Mouse (Mus musculus): ENCODE measurements at regions not wholly inside any gene's neighbourhood (a gene's known extent, or its start where the extent isn't known, plus 50 kb on each side); places are given as distances from the start of the nearest gene placed in this dataset.
A peak's percentile ranks its signal among the peaks of the same experiment; 100 is the strongest.

- no peaks in the 10 kb centered on the region for H3K9me3 ChIP-seq (ENCODE audit: low read length)
- DNase-seq (no peak), ATAC-seq (no peak)
- no peak overlapping the region for H3K27ac ChIP-seq (ENCODE audit: low read depth, low read length)
- no peaks in the 10 kb centered on the region for H3K36me3 ChIP-seq (ENCODE audit: insufficient read depth)
- TF ChIP-seq CTCF (IDR thresholded peaks at IDR 0.05; ENCODE audit: low read depth) = no peak
- H3K4me3 ChIP-seq (ENCODE audit: low read depth, low read length) = no peak overlapping the region
- H3K4me2 ChIP-seq (ENCODE audit: low read depth) = no peak overlapping the region
- H3K4me1 ChIP-seq (ENCODE audit: insufficient read depth) = no peaks in the 10 kb centered on the region
- H3K9ac ChIP-seq = no peak overlapping the region
- no peaks in the 10 kb centered on the region; the same call in 1 of the 2 replicates for H3K27me3 ChIP-seq (ENCODE audit: insufficient read depth, low read length)
- WGBS = 93% methylated on average over 11 of the region's 11 CpGs
Observed at GRCm38 (mm10) chr11:19827996-19828395, 96.2 kb upstream of the Spred2 start.

- 65% methylated on average over 8 of the region's 8 CpGs for WGBS
- Histone ChIP-seq H3K9me3 (ENCODE audit: low read length) (no peaks in the 10 kb centered on the region), H3K27me3 (ENCODE audit: insufficient read depth, low read length) (no peaks in the 10 kb centered on the region; the same call in 1 of the 2 replicates), H3K4me1 (ENCODE audit: insufficient read depth) (no peaks in the 10 kb centered on the region), H3K4me3 (ENCODE audit: low read depth, low read length) (no peak overlapping the region), H3K36me3 (ENCODE audit: insufficient read depth) (no peaks in the 10 kb centered on the region), H3K9ac (no peak overlapping the region), H3K27ac (ENCODE audit: low read depth, low read length) (no peak overlapping the region), H3K4me2 (ENCODE audit: low read depth) (no peak overlapping the region)
- no peak for TF ChIP-seq CTCF (IDR thresholded peaks at IDR 0.05; ENCODE audit: low read depth)
- DNase-seq = no peak
- ATAC-seq = no peak
Observed at GRCm38 (mm10) chr11:19828959-19829401, 95.2 kb upstream of the Spred2 start.

- DNase-seq = no peak
- Histone ChIP-seq H3K9ac (no peak overlapping the region), H3K36me3 (ENCODE audit: insufficient read depth) (no peaks in the 10 kb centered on the region), H3K9me3 (ENCODE audit: low read length) (no peaks in the 10 kb centered on the region), H3K4me2 (ENCODE audit: low read depth) (no peak overlapping the region), H3K4me3 (ENCODE audit: low read depth, low read length) (no peak overlapping the region), H3K27ac (ENCODE audit: low read depth, low read length) (no peak overlapping the region), H3K4me1 (ENCODE audit: insufficient read depth) (no peaks in the 10 kb centered on the region), H3K27me3 (ENCODE audit: insufficient read depth, low read length) (no peaks in the 10 kb centered on the region; the same call in 1 of the 2 replicates)
- no peak for TF ChIP-seq CTCF (IDR thresholded peaks at IDR 0.05; ENCODE audit: low read depth)
- 39% methylated on average over 9 of the region's 9 CpGs for WGBS
- no peak for ATAC-seq
Observed at GRCm38 (mm10) chr11:19829564-19830279, 94.5 kb upstream of the Spred2 start.

- DNase-seq = peak; percentile 91
- Histone ChIP-seq H3K9me3 (ENCODE audit: low read length) (no peaks in the 10 kb centered on the region), H3K4me2 (ENCODE audit: low read depth) (no peak overlapping the region), H3K27me3 (ENCODE audit: insufficient read depth, low read length) (no peaks in the 10 kb centered on the region; the same call in 1 of the 2 replicates), H3K36me3 (ENCODE audit: insufficient read depth) (no peaks in the 10 kb centered on the region), H3K27ac (ENCODE audit: low read depth, low read length) (no peak overlapping the region), H3K4me1 (ENCODE audit: insufficient read depth) (peaks cover 5% of the 10 kb centered on the region), H3K4me3 (ENCODE audit: low read depth, low read length) (no peak overlapping the region), H3K9ac (no peak overlapping the region)
- TF ChIP-seq CTCF (IDR thresholded peaks at IDR 0.05; ENCODE audit: low read depth) = peak; percentile 94
- 16% methylated on average over 18 of the region's 18 CpGs for WGBS
- ATAC-seq = peak; percentile 54; the same call in 1 of the 2 replicates
Observed at GRCm38 (mm10) chr11:19830280-19831062, 93.7 kb upstream of the Spred2 start.

- 78% methylated on average over 8 of the region's 8 CpGs for WGBS
- ATAC-seq = no peak
Observed at GRCm38 (mm10) chr11:19834561-19834960, 89.6 kb upstream of the Spred2 start.

GRCm38 (mm10) chr11:19835221-19835745, 88.9 kb upstream of the Spred2 start:
- no peaks in the 10 kb centered on the region for H3K27me3 ChIP-seq (ENCODE audit: insufficient read depth, low read length)
- H3K9ac ChIP-seq = peak overlapping the region; percentile 25
- H3K9me3 ChIP-seq (ENCODE audit: low read length) = no peaks in the 10 kb centered on the region
- peak; percentile 60 for TF ChIP-seq CTCF (IDR thresholded peaks at IDR 0.05; ENCODE audit: low read depth)
- WGBS = 13% methylated on average over 6 of the region's 6 CpGs
- H3K4me2 ChIP-seq (ENCODE audit: low read depth) = peak overlapping the region; percentile 4; the same call in 1 of the 2 replicates
- DNase-seq (peak; percentile 77), ATAC-seq (peak; percentile 95)
- peaks cover 10% of the 10 kb centered on the region for H3K4me1 ChIP-seq (ENCODE audit: insufficient read depth)
- H3K27ac ChIP-seq (ENCODE audit: low read depth, low read length) = peak overlapping the region; percentile 52
- H3K36me3 ChIP-seq (ENCODE audit: insufficient read depth) = no peaks in the 10 kb centered on the region
- H3K4me3 ChIP-seq (ENCODE audit: low read depth, low read length) = no peak overlapping the region

More at GRCm38 (mm10) chr11:19834561-19834960, 89.6 kb upstream of the Spred2 start:
- Histone ChIP-seq H3K27me3 (ENCODE audit: insufficient read depth, low read length) (no peaks in the 10 kb centered on the region), H3K27ac (ENCODE audit: low read depth, low read length) (no peak overlapping the region), H3K36me3 (ENCODE audit: insufficient read depth) (no peaks in the 10 kb centered on the region), H3K4me2 (ENCODE audit: low read depth) (no peak overlapping the region), H3K4me3 (ENCODE audit: low read depth, low read length) (no peak overlapping the region), H3K9me3 (ENCODE audit: low read length) (no peaks in the 10 kb centered on the region), H3K9ac (no peak overlapping the region), H3K4me1 (ENCODE audit: insufficient read depth) (peaks cover 10% of the 10 kb centered on the region)
- no peak for DNase-seq
- TF ChIP-seq CTCF (IDR thresholded peaks at IDR 0.05; ENCODE audit: low read depth) = no peak
